Mouse (Mus musculus) cerebellum, postnatal 4 days (tissue): ENCODE data around the gene Tradd.
A peak's percentile ranks its signal among the peaks of the same experiment; 100 is the strongest.

Experiments used
- DNase-seq, 2 experiments: peaks; one replicate each; pipeline ENCODE4 v3.0.0; 2022; ENCODE audit warnings: low spot score in 2 of 2, mixed read lengths in 1 of 2

The Tradd gene

GRCm38 (mm10) chr8:105264024-105264982 lies at the start of gene Tradd, which contains the start of gene Fbxl8:
Tradd (minus strand) TSS chr8:105264609.
Fbxl8 (plus strand) TSS chr8:105264648.
- no peak for DNase-seq

GRCm38 (mm10) chr8:105313622-105314402 lies 49.4 kb upstream of the Tradd start:
- no peak for DNase-seq

GRCm38 (mm10) chr8:105312891-105313481 lies 48.6 kb upstream of the Tradd start:
- DNase-seq, result no peak

GRCm38 (mm10) chr8:105311718-105312117 lies 47.3 kb upstream of the Tradd start:
- no peak for DNase-seq

- DNase-seq, result no peak
These were observed 45.7 kb upstream of the Tradd start for GRCm38 (mm10) chr8:105310118-105310517.

GRCm38 (mm10) chr8:105309142-105309847 lies 44.9 kb upstream of the Tradd start:
- DNase-seq, result no peak

GRCm38 (mm10) chr8:105308428-105308827 lies 44.0 kb upstream of the Tradd start:
- no peak for DNase-seq

- no peak for DNase-seq
These were observed 43.3 kb upstream of the Tradd start for GRCm38 (mm10) chr8:105307670-105308069.

- no peak for DNase-seq
These were observed 41.8 kb upstream of the Tradd start for GRCm38 (mm10) chr8:105306146-105306691.

- peak in 1 of 2 experiments; percentile 57 for DNase-seq
These were observed 41.1 kb upstream of the Tradd start, which contains the start of gene Elmo3 for GRCm38 (mm10) chr8:105305211-105306145. Elmo3 (plus strand) TSS chr8:105305601.

- no peak for DNase-seq
These were observed 40.2 kb upstream of the Tradd start for GRCm38 (mm10) chr8:105304325-105305210.

- no peak for DNase-seq
These were observed 39.5 kb upstream of the Tradd start for GRCm38 (mm10) chr8:105303874-105304273.

- DNase-seq, result no peak
These were observed 39.0 kb upstream of the Tradd start for GRCm38 (mm10) chr8:105303396-105303795.

- no peak for DNase-seq
These were observed 35.6 kb upstream of the Tradd start for GRCm38 (mm10) chr8:105299962-105300361.

- no peak for DNase-seq
These were observed 34.2 kb upstream of the Tradd start for GRCm38 (mm10) chr8:105298351-105299252.

GRCm38 (mm10) chr8:105297511-105298192 lies 33.2 kb upstream of the Tradd start, which contains the start of gene E2f4:
E2f4 (plus strand) TSS chr8:105297663.
- peak; percentile 84 to 90 for DNase-seq
